Mouse (Mus musculus): Measurements from ENCODE around the gene Tbc1d2b. TPM values are rescaled to one million over a fixed set of nuclear protein-coding genes. Genes with fewer than 3 reads are reported as not detected.

Tbc1d2b gene
- polyA plus RNA-seq, 1 experiment, result not detected

DNA sequence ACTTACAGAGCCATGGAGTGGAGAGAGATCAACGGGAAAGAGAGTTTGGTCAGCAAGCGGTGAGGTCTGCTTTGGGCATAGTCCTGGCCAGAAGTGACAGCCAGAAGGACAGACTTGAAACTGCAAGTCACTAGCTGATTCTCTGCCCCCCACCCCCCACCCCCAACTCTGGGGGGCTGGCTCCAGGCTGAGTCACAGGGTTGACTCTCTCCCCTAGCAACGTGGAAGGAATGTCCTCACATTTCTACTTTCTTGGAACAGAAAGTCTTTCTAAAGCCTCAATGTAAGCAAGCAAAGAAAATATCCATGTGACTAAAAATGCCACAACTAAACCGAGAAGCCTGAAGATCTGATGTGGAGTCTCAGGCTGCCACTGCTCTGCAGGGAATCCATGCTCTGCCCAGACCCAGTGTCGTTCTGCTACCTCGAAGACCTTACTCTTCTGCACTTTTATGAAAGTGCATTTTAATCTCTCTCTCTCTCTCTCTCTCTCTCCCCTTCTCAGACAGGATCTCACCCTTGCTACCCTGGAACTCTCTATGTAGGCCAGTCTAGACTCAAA is 14.7 kb downstream of the Tbc1d2b start:
- TF ChIP-seq GATA1 (IDR thresholded peaks at IDR 0.05; ENCODE audit: low read length), result no peak

GRCm38 (mm10) chr9:90253181-90253580 is 17.4 kb downstream of the Tbc1d2b start:
- TF ChIP-seq GATA1 (IDR thresholded peaks at IDR 0.05; ENCODE audit: low read length), result no peak

DNA sequence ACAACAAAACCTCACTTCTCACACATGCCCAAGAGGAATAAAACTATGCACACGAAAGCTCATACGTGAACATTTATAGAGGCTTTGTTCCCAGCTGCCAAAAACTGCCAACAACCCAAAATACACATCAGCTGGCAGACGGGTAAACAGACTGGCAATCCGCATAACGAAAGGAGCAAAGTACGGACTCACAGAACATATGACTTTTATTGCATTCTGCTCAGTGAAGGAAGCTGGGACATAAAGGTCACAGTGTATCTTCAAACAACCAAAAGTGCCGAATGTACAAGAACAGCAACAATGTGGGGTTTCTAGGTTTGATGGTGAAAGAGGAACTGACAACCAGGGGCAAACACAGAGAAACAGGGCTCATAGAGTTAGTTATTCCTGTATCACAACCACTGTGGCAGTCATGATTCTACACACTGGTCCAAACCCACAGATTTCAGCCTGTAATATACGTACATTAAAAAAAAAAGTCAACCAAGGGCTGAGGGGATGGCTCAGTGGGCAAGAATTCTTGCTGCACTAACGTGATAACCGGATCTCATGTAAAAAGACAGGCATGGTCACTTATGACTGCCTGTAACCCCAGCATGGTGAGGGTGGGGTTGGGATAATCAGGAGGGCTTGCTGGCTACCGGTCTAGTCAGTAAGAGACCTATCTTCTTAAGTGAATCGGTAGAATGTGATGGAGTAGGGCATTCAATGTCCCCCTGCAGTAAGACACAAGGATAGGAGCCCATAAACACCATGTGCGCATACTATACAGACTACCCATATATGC is 19.4 kb downstream of the Tbc1d2b start:
- TF ChIP-seq GATA1 (IDR thresholded peaks at IDR 0.05; ENCODE audit: low read length), result no peak

- no peak for TF ChIP-seq GATA1 (IDR thresholded peaks at IDR 0.05; ENCODE audit: low read length)
Observed at GRCm38 (mm10) chr9:90250141-90250775, 20.3 kb downstream of the Tbc1d2b start.

- TF ChIP-seq GATA1 (IDR thresholded peaks at IDR 0.05; ENCODE audit: low read length), result no peak
Observed at GRCm38 (mm10) chr9:90249036-90249435, 21.6 kb downstream of the Tbc1d2b start.

- TF ChIP-seq GATA1 (IDR thresholded peaks at IDR 0.05; ENCODE audit: low read length), result no peak
Observed at GRCm38 (mm10) chr9:90248326-90248725, 22.3 kb downstream of the Tbc1d2b start.

GRCm38 (mm10) chr9:90247316-90247715 is 23.3 kb downstream of the Tbc1d2b start:
- TF ChIP-seq GATA1 (IDR thresholded peaks at IDR 0.05; ENCODE audit: low read length), result no peak

DNA sequence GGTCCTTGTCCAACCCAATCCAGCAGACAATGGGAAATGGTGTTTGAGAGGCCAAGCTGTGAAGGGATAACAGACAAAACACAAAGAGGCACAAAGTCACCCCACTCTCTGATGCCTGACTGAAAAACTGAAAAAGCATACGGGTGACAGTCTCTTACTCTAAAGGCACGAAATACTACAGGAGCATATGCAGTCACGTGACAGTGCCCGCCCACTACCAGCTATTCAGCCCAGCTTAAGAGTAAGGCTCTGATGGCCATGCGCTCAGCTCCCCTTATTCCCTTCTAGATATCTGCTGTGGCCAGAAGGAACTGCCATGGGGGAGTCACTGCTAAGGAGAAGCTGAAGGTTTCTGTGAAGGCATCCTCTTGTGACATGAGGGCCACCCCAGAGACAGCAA is 24.8 kb downstream of the Tbc1d2b start:
- no peak for TF ChIP-seq GATA1 (IDR thresholded peaks at IDR 0.05; ENCODE audit: low read length)

- TF ChIP-seq GATA1 (IDR thresholded peaks at IDR 0.05; ENCODE audit: low read length), result no peak
Observed at GRCm38 (mm10) chr9:90245206-90245605, 25.4 kb downstream of the Tbc1d2b start.

- TF ChIP-seq GATA1 (IDR thresholded peaks at IDR 0.05; ENCODE audit: low read length), result no peak
Observed at GRCm38 (mm10) chr9:90244301-90245151, 26.1 kb downstream of the Tbc1d2b start.

GRCm38 (mm10) chr9:90242855-90243254 is 27.7 kb downstream of the Tbc1d2b start:
- TF ChIP-seq GATA1 (IDR thresholded peaks at IDR 0.05; ENCODE audit: low read length), result no peak

- no peak for TF ChIP-seq GATA1 (IDR thresholded peaks at IDR 0.05; ENCODE audit: low read length)
Observed at GRCm38 (mm10) chr9:90242291-90242690, 28.3 kb downstream of the Tbc1d2b start.

DNA sequence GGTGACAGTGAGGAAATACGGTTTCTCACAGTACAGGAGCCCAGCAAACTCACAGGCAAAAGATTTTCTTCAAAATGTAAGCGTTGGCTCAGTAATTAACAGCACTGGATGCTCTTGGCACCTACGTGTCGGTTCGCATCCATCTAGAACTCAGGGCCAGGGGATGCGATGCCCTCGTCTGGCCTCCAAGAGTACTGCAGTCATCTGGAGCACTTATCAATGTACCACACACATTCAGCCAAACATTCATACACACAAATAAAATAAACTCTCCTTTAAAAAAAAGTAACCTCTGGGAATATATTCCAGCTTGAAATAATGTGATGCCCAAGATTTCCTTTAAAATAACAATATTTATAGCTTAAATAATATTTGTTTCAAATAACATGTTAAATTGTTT is 29.0 kb downstream of the Tbc1d2b start:
- TF ChIP-seq GATA1 (IDR thresholded peaks at IDR 0.05; ENCODE audit: low read length), result no peak

GRCm38 (mm10) chr9:90241041-90241440 is 29.6 kb downstream of the Tbc1d2b start:
- no peak for TF ChIP-seq GATA1 (IDR thresholded peaks at IDR 0.05; ENCODE audit: low read length)

DNA sequence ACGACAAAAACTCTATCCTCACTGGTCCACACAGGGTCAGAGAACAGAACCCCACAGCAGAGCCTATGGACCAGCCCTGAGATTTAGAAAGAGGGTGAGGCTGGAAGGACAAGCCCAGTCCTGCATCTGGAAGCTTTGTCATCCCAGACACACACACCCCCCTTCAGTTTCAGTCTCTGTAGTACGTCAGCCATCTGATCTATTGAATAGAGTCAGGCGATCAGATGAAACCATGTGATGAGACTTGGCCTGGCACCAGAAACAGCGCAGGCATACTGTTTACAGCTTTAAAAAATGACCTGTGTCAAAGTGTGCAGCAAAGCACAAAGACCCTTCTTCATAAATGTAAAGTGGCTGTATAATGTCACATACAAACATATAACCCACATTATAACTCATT is 30.0 kb downstream of the Tbc1d2b start:
- no peak for TF ChIP-seq GATA1 (IDR thresholded peaks at IDR 0.05; ENCODE audit: low read length)
